Mouse (Mus musculus) CH12.LX (cell line): ENCODE results near the gene Pxn. TPM values are rescaled to one million over a fixed set of nuclear protein-coding genes. Genes with fewer than 3 reads are reported as not detected.

Experiments
- DNase-seq: peaks from one replicate; pipeline ENCODE4 v3.0.0-alpha.2; 2013; ENCODE audit errors: extremely low read depth
- H3K27ac ChIP-seq: 2 replicates; pipeline ENCODE4 v1.5.1; 2012; ENCODE audit warnings: low read depth, mild to moderate bottlenecking, control low read depth, moderate library complexity; ENCODE audit not compliant: insufficient read depth
- H3K27me3 ChIP-seq: replicated peaks from 2 replicates; pipeline ENCODE3; 2012; ENCODE audit warnings: inconsistent platforms
- H3K36me3 ChIP-seq, 2 experiments: replicated peaks in 1 of 2; 2 replicates each; pipeline versions ENCODE3 to v1.6.1; 2012; ENCODE audit warnings: inconsistent platforms in 1 of 2, low read length in 1 of 2, mild to moderate bottlenecking in 1 of 2, mixed read lengths in 1 of 2, moderate library complexity in 1 of 2; ENCODE audit not compliant: control insufficient read depth in 1 of 2, insufficient read depth in 1 of 2
- H3K4me1 ChIP-seq, 2 experiments: 2 replicates each; pipeline ENCODE4 v1.6.1; 2012; ENCODE audit warnings: inconsistent platforms in 1 of 2, moderate library complexity in 1 of 2; ENCODE audit not compliant: insufficient read depth in 2 of 2, control insufficient read depth in 1 of 2
- H3K4me2 ChIP-seq: 2 replicates; pipeline ENCODE4 v1.6.1; 2012; ENCODE audit warnings: low read depth, mild to moderate bottlenecking, control low read depth; ENCODE audit not compliant: poor library complexity, insufficient read depth, severe bottlenecking
- H3K4me3 ChIP-seq, 3 experiments: fragments of 150-350 bp in 1 of 3; sonication (generic) in 1 of 3; replicated peaks in 1 of 3; 2 replicates each; pipeline versions ENCODE3 to v1.5.1; 2011 to 2012; ENCODE audit warnings: low read depth in 2 of 3, low read length in 2 of 3, mild to moderate bottlenecking in 2 of 3, moderate library complexity in 2 of 3, control low read depth in 1 of 3, improper control_type of control experiment in 1 of 3, inconsistent platforms in 1 of 3, mixed read lengths in 1 of 3; ENCODE audit not compliant: poor library complexity in 1 of 3
- H3K79me2 ChIP-seq: replicated peaks from 2 replicates; pipeline ENCODE4 v1.6.1; 2012; ENCODE audit warnings: mild to moderate bottlenecking, moderate library complexity; ENCODE audit not compliant: control insufficient read depth, poor library complexity, insufficient read depth, severe bottlenecking; ENCODE audit errors: extremely low read depth
- H3K9ac ChIP-seq: 2 replicates; pipeline ENCODE4 v1.6.1; 2012; ENCODE audit warnings: low read depth, mild to moderate bottlenecking, control low read depth, moderate library complexity; ENCODE audit not compliant: insufficient read depth
- H3K9me3 ChIP-seq: replicated peaks from 2 replicates; pipeline ENCODE3; 2012; ENCODE audit warnings: low read length, inconsistent platforms, mixed read lengths
- BHLHE40 ChIP-seq: IDR thresholded peaks from 2 replicates; pipeline ENCODE4 v1.6.1; 2011; ENCODE audit warnings: mild to moderate bottlenecking, low read depth, low read length, improper control_type of control experiment
- CHD1 ChIP-seq: IDR thresholded peaks from 2 replicates; pipeline ENCODE4 v1.6.1; 2012; ENCODE audit warnings: low read depth, low read length, improper control_type of control experiment, inconsistent platforms
- CTCF ChIP-seq, 2 experiments: IDR thresholded peaks in 1 of 2; conservative IDR thresholded peaks in 1 of 2; 2 replicates each; pipeline ENCODE4 v1.5.1; 2011 to 2012; ENCODE audit warnings: low read depth in 2 of 2, low read length in 2 of 2, improper control_type of control experiment in 1 of 2, inconsistent platforms in 1 of 2, mild to moderate bottlenecking in 1 of 2, moderate library complexity in 1 of 2
- E2F4 ChIP-seq: IDR thresholded peaks from 2 replicates; pipeline ENCODE4 v1.6.1; 2011; ENCODE audit warnings: low read depth, low read length, improper control_type of control experiment; ENCODE audit not compliant: insufficient replicate concordance
- ETS1 ChIP-seq: conservative IDR thresholded peaks from 2 replicates; pipeline ENCODE4 v1.6.1; 2012; ENCODE audit warnings: low read depth, mild to moderate bottlenecking, inconsistent platforms, low read length, improper control_type of control experiment, moderate library complexity
- GABPA ChIP-seq: IDR thresholded peaks from 2 replicates; pipeline ENCODE4 v1.6.1; 2012; ENCODE audit warnings: low read depth, low read length, improper control_type of control experiment, inconsistent platforms; ENCODE audit not compliant: insufficient replicate concordance
- IRF4 ChIP-seq: IDR thresholded peaks from 2 replicates; pipeline ENCODE4 v1.6.1; 2014; ENCODE audit warnings: low read depth, mild to moderate bottlenecking, inconsistent platforms, low read length, improper control_type of control experiment
- JUN ChIP-seq: IDR thresholded peaks from 2 replicates; pipeline ENCODE4 v1.6.1; 2011; ENCODE audit warnings: low read depth, mild to moderate bottlenecking, low read length, improper control_type of control experiment, moderate library complexity; ENCODE audit not compliant: insufficient read depth
- JUND ChIP-seq: conservative IDR thresholded peaks from 2 replicates; pipeline ENCODE4 v1.6.1; 2011; ENCODE audit warnings: low read depth, low read length, improper control_type of control experiment
- KAT2A ChIP-seq: IDR thresholded peaks from 2 replicates; pipeline ENCODE4 v1.6.1; 2012; ENCODE audit warnings: low read length, improper control_type of control experiment, inconsistent platforms; ENCODE audit not compliant: insufficient replicate concordance
- MAFK ChIP-seq: IDR thresholded peaks from 2 replicates; pipeline ENCODE4 v1.6.1; 2011; ENCODE audit warnings: low read length, improper control_type of control experiment; ENCODE audit not compliant: insufficient replicate concordance
- MAX ChIP-seq: IDR thresholded peaks from 2 replicates; pipeline ENCODE4 v1.6.1; 2011; ENCODE audit warnings: low read length, improper control_type of control experiment
- MEF2A ChIP-seq: IDR thresholded peaks from 2 replicates; pipeline ENCODE4 v1.6.1; 2014; ENCODE audit warnings: low read depth, mild to moderate bottlenecking, inconsistent platforms, low read length, improper control_type of control experiment, borderline replicate concordance
- NELFE ChIP-seq: IDR thresholded peaks from 2 replicates; pipeline ENCODE4 v1.6.1; 2011; ENCODE audit warnings: low read depth, low read length, improper control_type of control experiment
- NRF1 ChIP-seq: IDR thresholded peaks from 2 replicates; pipeline ENCODE4 v1.6.1; 2014; ENCODE audit warnings: low read depth, mild to moderate bottlenecking, inconsistent platforms, low read length, improper control_type of control experiment, moderate library complexity
- PAX5 ChIP-seq: IDR thresholded peaks from 2 replicates; pipeline ENCODE4 v1.6.1; 2012; ENCODE audit warnings: low read length, inconsistent platforms, mixed read lengths
- POLR2A ChIP-seq: IDR thresholded peaks from 2 replicates; pipeline ENCODE4 v1.6.1; 2011; ENCODE audit warnings: low read depth, mild to moderate bottlenecking, improper control_type of control experiment, low read length
- POLR2AphosphoS2 ChIP-seq: IDR thresholded peaks from 2 replicates; pipeline ENCODE4 v1.6.1; 2011; ENCODE audit warnings: low read depth, low read length, improper control_type of control experiment
- SIN3A ChIP-seq: IDR thresholded peaks from 2 replicates; pipeline ENCODE4 v1.6.1; 2012; ENCODE audit warnings: low read length, improper control_type of control experiment, inconsistent platforms
- TBP ChIP-seq: conservative IDR thresholded peaks from 2 replicates; pipeline ENCODE4 v1.6.1; 2011; ENCODE audit warnings: low read depth, low read length, improper control_type of control experiment
- TCF12 ChIP-seq: IDR thresholded peaks from 2 replicates; pipeline ENCODE4 v1.6.1; 2014; ENCODE audit warnings: low read depth, mild to moderate bottlenecking, inconsistent platforms, low read length, improper control_type of control experiment
- UBTF ChIP-seq: IDR thresholded peaks from 2 replicates; pipeline ENCODE4 v1.6.1; 2012; ENCODE audit warnings: low read depth, mild to moderate bottlenecking, inconsistent platforms, low read length, improper control_type of control experiment, moderate library complexity
- USF2 ChIP-seq: conservative IDR thresholded peaks from 2 replicates; pipeline ENCODE4 v1.6.1; 2011; ENCODE audit warnings: low read depth, low read length, improper control_type of control experiment
- ZC3H11A ChIP-seq: IDR thresholded peaks from 2 replicates; pipeline ENCODE4 v1.6.1; 2012; ENCODE audit warnings: low read depth, mild to moderate bottlenecking, inconsistent platforms, low read length, improper control_type of control experiment
- ZKSCAN1 ChIP-seq: IDR thresholded peaks from 2 replicates; pipeline ENCODE4 v1.6.1; 2012; ENCODE audit warnings: low read depth, inconsistent platforms, low read length, improper control_type of control experiment, borderline replicate concordance
- dilution Hi-C: fragments of 300-500 bp; cut with MboI; formaldehyde crosslinking; loops from 2 replicates; pipeline ENCODE4 v1.14.3; 2020; ENCODE audit warnings: low sequenced_read_pairs; ENCODE audit not compliant: extremely low pct_unique_long_range_greater_than_20kb, extremely low pct_ligation_motif_present
- in situ Hi-C: fragments of 300-500 bp; cut with MboI; formaldehyde crosslinking; loops from 3 replicates; pipeline ENCODE4 v1.14.3; 2019; ENCODE audit warnings: low sequenced_read_pairs, low pct_ligation_motif_present, low pct_unique_long_range_greater_than_20kb, mixed read lengths
- polyA plus RNA-seq: library from polyadenylated mRNA; unstranded; fragments of >175 nt; gene quantifications from 2 replicates; pipeline ENCODE4 v1.2.1, GENCODE M21; 2012; ENCODE audit warnings: low read depth; ENCODE audit not compliant: insufficient read length
- total RNA-seq, 2 experiments: library from RNA; depleted of rRNA; stranded (reverse); fragments of 300-350 nt in 1 of 2; fragments of >200 nt in 1 of 2; gene quantifications; 2 replicates each; pipeline ENCODE4 v1.2.3; 2012 to 2014

Gene Pxn
- total and polyA plus RNA-seq, 3 experiments = 17.0 to 43.4 (median 21.1) TPM

DNA sequence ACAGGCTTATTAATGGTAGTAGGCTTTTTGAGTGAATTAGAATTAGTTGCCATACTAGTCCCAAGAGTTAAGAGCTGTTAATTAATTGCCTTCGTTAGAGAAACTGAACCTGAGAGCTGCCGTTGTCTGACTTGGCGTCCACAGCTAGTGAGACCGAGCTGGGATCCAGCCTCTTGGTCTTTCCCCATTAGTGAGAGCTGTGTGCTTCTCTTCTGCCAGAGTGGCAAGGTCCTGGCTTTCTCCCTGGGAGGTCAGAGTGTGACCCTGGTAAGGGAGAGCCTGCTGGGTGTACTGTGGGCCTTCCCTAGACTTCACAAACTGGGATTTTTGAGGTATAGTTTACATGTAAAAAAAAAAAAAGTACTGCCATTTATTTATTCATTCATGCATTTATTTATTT, 63.2 kb downstream of the Pxn start:
- Histone ChIP-seq H3K9me3 (no peaks in the 10 kb centered on the region), H3K9ac (no peak overlapping the region), H3K27me3 (no peaks in the 10 kb centered on the region), H3K27ac (no peak overlapping the region), H3K4me1 (peaks cover 3 to 20% of the 10 kb centered on the region in 2 experiments; a peak in 2 of 4 replicates), H3K4me2 (no peak overlapping the region), H3K36me3 (peaks cover 37 to 73% of the 10 kb centered on the region in 2 experiments), H3K4me3 (no peak overlapping the region), H3K79me2 (peaks cover 68% of the 10 kb centered on the region)
- dilution Hi-C loops (no loop called here), in situ Hi-C loops (no loop called here)
- no peak for DNase-seq
- no peak for TF ChIP-seq ZKSCAN1
- TF ChIP-seq JUND = no peak
- TF ChIP-seq MAFK = no peak
- no peak for TF ChIP-seq KAT2A
- TF ChIP-seq UBTF = no peak
- TF ChIP-seq E2F4 = no peak
- no peak for TF ChIP-seq GABPA
- TF ChIP-seq ZC3H11A = no peak
- no peak for TF ChIP-seq MEF2A
- TF ChIP-seq CHD1 = no peak
- no peak for TF ChIP-seq POLR2AphosphoS2
- TF ChIP-seq USF2 = no peak
- TF ChIP-seq BHLHE40 = no peak
- no peak for TF ChIP-seq NRF1
- no peak for TF ChIP-seq TCF12
- no peak for TF ChIP-seq SIN3A
- TF ChIP-seq POLR2A = no peak
- TF ChIP-seq ETS1 = no peak

DNA sequence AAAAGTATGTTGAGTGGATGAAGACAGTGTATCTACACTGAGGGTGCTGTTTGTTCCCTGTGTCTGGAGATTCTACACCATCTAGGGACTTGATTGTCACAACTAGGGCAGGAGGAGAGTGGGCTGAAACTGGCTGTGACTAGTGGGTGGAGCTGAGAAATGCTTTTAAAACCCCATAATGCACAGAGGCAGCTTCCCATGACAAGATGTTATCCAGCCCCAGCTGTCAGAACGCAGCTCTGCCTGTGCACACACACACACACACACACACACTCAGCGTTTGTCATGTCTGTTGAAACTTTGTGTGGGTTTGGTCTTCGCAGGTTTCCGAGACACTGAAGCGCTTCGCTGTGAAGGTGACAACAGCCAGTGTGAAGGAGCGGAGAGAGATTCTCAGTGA, 64.6 kb downstream of the Pxn start:
- H3K4me1 ChIP-seq = peaks cover 3 to 20% of the 10 kb centered on the region in 2 experiments; a peak in 2 of 4 replicates
- no peaks in the 10 kb centered on the region for H3K9me3 ChIP-seq
- H3K4me2 ChIP-seq = no peak overlapping the region
- H3K27ac ChIP-seq = no peak overlapping the region
- H3K79me2 ChIP-seq = peaks cover 59% of the 10 kb centered on the region
- DNase-seq = no peak
- no peak overlapping the region for H3K4me3 ChIP-seq
- no peak overlapping the region for H3K9ac ChIP-seq
- in situ Hi-C loops (no loop called here), dilution Hi-C loops (no loop called here)
- no peaks in the 10 kb centered on the region for H3K27me3 ChIP-seq
- peaks cover 49 to 85% of the 10 kb centered on the region in 2 experiments for H3K36me3 ChIP-seq
- TF ChIP-seq NELFE (no peak), CHD1 (no peak), JUN (no peak), MAFK (no peak), E2F4 (no peak), MAX (no peak), TBP (no peak), CTCF (conservative IDR thresholded peaks at IDR 0.05 in 1 of 2, IDR thresholded peaks at IDR 0.05 in 1 of 2; ENCODE audit: low read depth in 2 of 2, low read length in 2 of 2) (no peak), UBTF (no peak), IRF4 (no peak), BHLHE40 (no peak), GABPA (no peak), PAX5 (no peak)
